29 mouse cellular contexts compared by ENCODE assay signal in the genomic region with DNA sequence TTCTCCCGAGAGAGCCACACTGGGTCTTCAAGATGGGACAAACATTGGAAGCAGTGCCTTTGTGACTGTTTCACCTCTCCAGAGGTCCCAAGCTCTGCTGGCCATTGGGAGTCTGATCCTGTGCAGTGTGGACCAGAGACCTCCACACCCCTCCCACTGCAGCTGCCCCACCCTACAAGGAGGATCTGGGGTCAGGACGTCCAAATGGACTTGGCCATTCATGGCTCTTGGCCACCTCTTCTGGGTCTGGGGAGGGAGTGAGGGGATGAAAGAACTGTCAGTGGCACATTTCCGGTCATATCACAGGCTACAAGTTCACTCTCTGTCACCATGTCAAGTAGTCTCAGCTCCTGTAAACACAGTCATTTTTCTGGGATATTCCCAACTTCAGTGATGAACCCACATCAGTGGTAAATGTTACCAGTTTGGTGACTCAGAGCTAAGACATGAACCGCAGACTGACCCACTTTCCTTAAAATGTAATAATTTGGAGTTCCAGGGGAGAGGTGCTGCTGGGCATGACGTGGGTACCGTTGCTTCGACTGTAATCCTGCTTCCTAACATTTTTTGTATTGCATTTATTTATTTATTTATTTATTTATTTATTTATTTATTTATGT. TPM values are rescaled to one million over a fixed set of nuclear protein-coding genes. Genes with fewer than 3 reads are reported as not detected.
DNase-seq lines count a peak whose midpoint lies in the region; ATAC-seq and TF ChIP-seq lines count a peak whose summit lies in the region.
"Had no signal": no experiment of that assay in that cellular context is flagged by ENCODE, and none has a peak within 500 bp of the region (broad histone marks: within the 10 kb centered on the region; RNA-seq: fewer than 3 reads in every experiment).

No protein-coding gene starts in this region.

- no peak overlapping the region for H3K27ac ChIP-seq in limb, embryonic 13.5 days
- no peak overlapping the region for H3K27ac ChIP-seq in limb, embryonic 10.5 days
- no peak overlapping the region for H3K27ac ChIP-seq in stomach, embryonic 16.5 days (ENCODE audit: low read length)
- no peak overlapping the region for H3K27ac ChIP-seq in stomach, postnatal 0 days (replicated peaks)
- H3K27ac ChIP-seq in hindbrain, embryonic 13.5 days = no peak overlapping the region
- H3K27ac ChIP-seq: embryonic facial prominence, embryonic 12.5 days; forebrain, embryonic 10.5 days; forebrain, embryonic 15.5 days; hindbrain, embryonic 15.5 days; limb, embryonic 12.5 days; liver, embryonic 12.5 days; macrophage; neural tube, embryonic 15.5 days had no signal

- 0 out of 2 replicates have a peak overlapping the region, but pooled peaks have one; percentile 3 for H3K4me2 ChIP-seq in limb, embryonic 13.5 days (replicated peaks)
- peak overlapping the region; percentile 2; the same call in 1 of the 2 replicates for H3K4me2 ChIP-seq in stomach, embryonic 16.5 days (ENCODE audit: low read depth, low read length)
- H3K4me2 ChIP-seq in stomach, postnatal 0 days (replicated peaks; ENCODE audit: low read depth) = no peak overlapping the region
- H3K4me2 ChIP-seq in hindbrain, embryonic 13.5 days = no peak overlapping the region
- H3K4me2 ChIP-seq: embryonic facial prominence, embryonic 12.5 days; forebrain, embryonic 15.5 days; heart, embryonic 11.5 days; hindbrain, embryonic 15.5 days; limb, embryonic 12.5 days; liver, embryonic 12.5 days; neural tube, embryonic 15.5 days had no signal

- no peak for TF ChIP-seq CTCF in stomach, postnatal 0 days (IDR thresholded peaks at IDR 0.05; ENCODE audit: low read depth)

- H3K9ac ChIP-seq in limb, embryonic 13.5 days = no peak overlapping the region
- H3K9ac ChIP-seq in stomach, embryonic 16.5 days (ENCODE audit: low read length) = no peak overlapping the region
- no peak overlapping the region for H3K9ac ChIP-seq in stomach, postnatal 0 days (ENCODE audit: low read length)
- no peak overlapping the region for H3K9ac ChIP-seq in hindbrain, embryonic 13.5 days
- H3K9ac ChIP-seq: embryonic facial prominence, embryonic 12.5 days; forebrain, embryonic 15.5 days; hindbrain, embryonic 15.5 days; limb, embryonic 12.5 days; liver, embryonic 12.5 days; neural tube, embryonic 15.5 days had no signal

- 89% methylated on average over 7 of the region's 7 CpGs for WGBS in limb, embryonic 13.5 days
- 94% methylated on average over 7 of the region's 7 CpGs for WGBS in limb, embryonic 10.5 days
- 86% methylated on average over 7 of the region's 7 CpGs for WGBS in stomach, embryonic 16.5 days
- 77% methylated on average over 7 of the region's 7 CpGs for WGBS in stomach, postnatal 0 days
- 92% methylated on average over 7 of the region's 7 CpGs for WGBS in hindbrain, embryonic 13.5 days

- no peak for ATAC-seq in limb, embryonic 13.5 days (ENCODE audit: low FRiP score, low read depth)
- no peak for ATAC-seq in stomach, embryonic 16.5 days (ENCODE audit: insufficient read depth, low FRiP score)
- no peak for ATAC-seq in stomach, postnatal 0 days (ENCODE audit: low FRiP score, low TSS enrichment)
- ATAC-seq in hindbrain, embryonic 13.5 days (ENCODE audit: low FRiP score) = no peak
- ATAC-seq: CD4-positive, CD25-positive, alpha-beta regulatory T cell, adult 4 months; forebrain, embryonic 15.5 days; inflammation-experienced regulatory T-cells, adult 6 months; liver, embryonic 12.5 days had no signal

- peaks cover 18% of the 10 kb centered on the region for H3K36me3 ChIP-seq in limb, embryonic 13.5 days
- H3K36me3 ChIP-seq in limb, embryonic 10.5 days = 0 out of 2 replicates have a peak, but pooled peaks cover 2% of the 10 kb centered on the region
- H3K36me3 ChIP-seq in stomach, embryonic 16.5 days (ENCODE audit: control insufficient read depth, insufficient read depth, low read length) = no peaks in the 10 kb centered on the region
- no peaks in the 10 kb centered on the region for H3K36me3 ChIP-seq in stomach, postnatal 0 days (ENCODE audit: control insufficient read depth, insufficient read depth, low read length)
- H3K36me3 ChIP-seq in hindbrain, embryonic 13.5 days = no peaks in the 10 kb centered on the region
- H3K36me3 ChIP-seq: forebrain, embryonic 10.5 days; forebrain, embryonic 15.5 days; hindbrain, embryonic 15.5 days; liver, embryonic 12.5 days; neural tube, embryonic 15.5 days had no signal

- DNase-seq in adrenal gland, adult (ENCODE audit: inconsistent age in 2 of 2, low spot score in 1 of 2) = peak; percentile 51 to 66
- no peak for DNase-seq in adrenal gland, adult 8-10 months
- no peak for DNase-seq in limb, embryonic 10.5 days (ENCODE audit: low spot score)
- no peak for DNase-seq in stomach, postnatal 0 days (ENCODE audit: low spot score)
- DNase-seq in urinary bladder, postnatal 10 days (ENCODE audit: low spot score) = no peak
- DNase-seq: adrenal gland, postnatal 10 days; cerebellum, adult 11-12 months; cerebellum, adult 9-11 months; embryo, embryonic 11 days; kidney, adult 11 months; kidney, postnatal 14 days; midbrain, embryonic 14.5 days; retina, postnatal 1 day; right cerebral cortex, postnatal 14 days; thymus, postnatal 25 days had no signal

- TF ChIP-seq EP300 in stomach, postnatal 0 days (optimal IDR thresholded peaks at IDR 0.05) = no peak

- no peaks in the 10 kb centered on the region for H3K27me3 ChIP-seq in limb, embryonic 13.5 days
- H3K27me3 ChIP-seq in limb, embryonic 10.5 days (ENCODE audit: low read depth, poor library complexity, severe bottlenecking) = peaks cover 22% of the 10 kb centered on the region
- H3K27me3 ChIP-seq in stomach, embryonic 16.5 days (ENCODE audit: control insufficient read depth, insufficient read depth, low read length) = no peaks in the 10 kb centered on the region
- H3K27me3 ChIP-seq in stomach, postnatal 0 days (ENCODE audit: control insufficient read depth, insufficient read depth, low read length) = no peaks in the 10 kb centered on the region
- H3K27me3 ChIP-seq in hindbrain, embryonic 13.5 days = peaks cover 26% of the 10 kb centered on the region
- H3K27me3 ChIP-seq: embryonic facial prominence, embryonic 12.5 days; limb, embryonic 12.5 days had no signal

- H3K4me1 ChIP-seq in limb, embryonic 13.5 days = peaks cover 89% of the 10 kb centered on the region
- peaks cover 57% of the 10 kb centered on the region for H3K4me1 ChIP-seq in limb, embryonic 10.5 days
- H3K4me1 ChIP-seq in stomach, embryonic 16.5 days (ENCODE audit: control insufficient read depth, insufficient read depth, low read length) = peaks cover 29% of the 10 kb centered on the region
- peaks cover 3% of the 10 kb centered on the region; the same call in 1 of the 2 replicates for H3K4me1 ChIP-seq in stomach, postnatal 0 days (replicated peaks; ENCODE audit: control insufficient read depth, insufficient read depth)
- H3K4me1 ChIP-seq in hindbrain, embryonic 13.5 days (replicated peaks) = peaks cover 28% of the 10 kb centered on the region
- H3K4me1 ChIP-seq: liver, embryonic 12.5 days had no signal

- no peak overlapping the region for H3K4me3 ChIP-seq in limb, embryonic 13.5 days
- H3K4me3 ChIP-seq in limb, embryonic 10.5 days = no peak overlapping the region
- no peak overlapping the region for H3K4me3 ChIP-seq in stomach, embryonic 16.5 days (replicated peaks; ENCODE audit: low read length)
- no peak overlapping the region for H3K4me3 ChIP-seq in stomach, postnatal 0 days (ENCODE audit: low read depth, low read length)
- H3K4me3 ChIP-seq in hindbrain, embryonic 13.5 days = no peak overlapping the region
- H3K4me3 ChIP-seq: embryonic facial prominence, embryonic 12.5 days; forebrain, embryonic 10.5 days; forebrain, embryonic 15.5 days; hindbrain, embryonic 15.5 days; limb, embryonic 12.5 days; liver, embryonic 12.5 days; neural tube, embryonic 15.5 days had no signal

- no peaks in the 10 kb centered on the region for H3K9me3 ChIP-seq in limb, embryonic 13.5 days
- no peaks in the 10 kb centered on the region for H3K9me3 ChIP-seq in limb, embryonic 10.5 days (replicated peaks)
- no peaks in the 10 kb centered on the region for H3K9me3 ChIP-seq in stomach, embryonic 16.5 days (replicated peaks; ENCODE audit: control insufficient read depth, low read length)
- no peaks in the 10 kb centered on the region for H3K9me3 ChIP-seq in stomach, postnatal 0 days (ENCODE audit: control insufficient read depth, low read length)
- no peaks in the 10 kb centered on the region for H3K9me3 ChIP-seq in hindbrain, embryonic 13.5 days
- H3K9me3 ChIP-seq: embryonic facial prominence, embryonic 12.5 days; forebrain, embryonic 10.5 days; forebrain, embryonic 15.5 days; hindbrain, embryonic 15.5 days; limb, embryonic 12.5 days; liver, embryonic 12.5 days; neural tube, embryonic 15.5 days had no signal

RNA-seq across cellular contexts. Expression of a gene that starts 5.8 kb away (rescaled TPM):
- total RNA-seq in adrenal gland, adult 8-10 months (2022) = 10 to 100 TPM; 27.1 to 42.7 (median 35.2) TPM
- 128 and 133 TPM in 2 replicates for polyA plus RNA-seq in limb, embryonic 13.5 days (2015; fragmentation: Nextera tagmentation; extraction: Ambion mirVana)
- 13.5 and 21.4 TPM in 2 replicates for polyA plus RNA-seq in limb, embryonic 10.5 days (2016; fragmentation: Nextera tagmentation; extraction: Ambion mirVana)
- 146 and 158 TPM in 2 replicates for polyA plus RNA-seq in stomach, embryonic 16.5 days (2015; fragmentation: Nextera tagmentation; extraction: Ambion mirVana)
- polyA plus RNA-seq in stomach, postnatal 0 days (2015; fragmentation: Nextera tagmentation; extraction: Ambion mirVana) = 68.7 and 69.2 TPM in 2 replicates
- polyA plus RNA-seq in hindbrain, embryonic 13.5 days (2015; fragmentation: Nextera tagmentation; extraction: Ambion mirVana) = 15.4 and 16.3 TPM in 2 replicates
- polyA plus RNA-seq: CD4-positive, CD25-positive, alpha-beta regulatory T cell, adult 4 months; inflammation-experienced regulatory T-cells, adult 6 months had no signal

Comparison
In these comparisons a context has a peak if more than half of its experiments do, and no peak if none do; other contexts are left out.
1. DNase-seq: peak in adrenal gland, adult (2 of 2); none in adrenal gland, adult 8-10 months (single experiment), limb, embryonic 10.5 days (single experiment), stomach, postnatal 0 days (single experiment) and urinary bladder, postnatal 10 days (single experiment).
2. H3K4me2 ChIP-seq: peak in limb, embryonic 13.5 days (single experiment) and stomach, embryonic 16.5 days (single experiment); none in stomach, postnatal 0 days (single experiment) and hindbrain, embryonic 13.5 days (single experiment).